Mouse (Mus musculus) left cerebral cortex, postnatal 10 days (tissue): ENCODE measurements at regions not wholly inside any gene's neighbourhood (a gene's known extent, or its start where the extent isn't known, plus 50 kb on each side); places are given as distances from the start of the nearest gene placed in this dataset.
A peak's percentile ranks its signal among the peaks of the same experiment; 100 is the strongest.

Experiments used
- DNase-seq, 2 experiments: peaks; one replicate each; pipeline ENCODE4 v3.0.0; 2021 to 2022; ENCODE audit warnings: low spot score in 2 of 2, mixed read lengths in 1 of 2; ENCODE audit errors: extremely low spot score in 1 of 2
- intact Hi-C: fragments of 180-260 bp; cut with DNase I; formaldehyde crosslinking; loops from one replicate; pipeline ENCODE4 v1.15.1; 2025

- intact Hi-C loops = no loop called here
- DNase-seq = no peak
These were observed 83.7 kb upstream of the Lama2 start for GRCm38 (mm10) chr10:27703260-27703659.

DNA sequence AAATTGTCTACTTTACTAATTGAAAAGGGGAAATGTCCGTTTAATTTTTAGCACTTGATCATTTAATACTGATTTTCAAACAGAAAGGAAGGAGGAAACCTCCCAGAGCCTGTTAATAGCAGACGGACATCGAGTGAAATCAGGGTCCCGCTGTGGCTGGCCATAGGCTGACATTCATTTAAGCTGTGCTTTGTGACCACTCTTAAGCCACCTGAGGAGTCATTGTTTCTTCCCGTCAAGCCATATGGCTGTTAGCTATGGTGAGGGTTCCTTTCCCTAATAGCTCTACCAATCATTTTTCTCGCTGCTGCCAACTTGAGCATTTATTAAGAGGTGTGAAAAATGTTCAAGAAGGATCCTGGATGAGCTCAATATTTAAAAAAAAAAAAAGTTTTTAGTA lies 78.7 kb upstream of the Lama2 start:
- intact Hi-C loops = no loop called here
- no peak for DNase-seq

DNA sequence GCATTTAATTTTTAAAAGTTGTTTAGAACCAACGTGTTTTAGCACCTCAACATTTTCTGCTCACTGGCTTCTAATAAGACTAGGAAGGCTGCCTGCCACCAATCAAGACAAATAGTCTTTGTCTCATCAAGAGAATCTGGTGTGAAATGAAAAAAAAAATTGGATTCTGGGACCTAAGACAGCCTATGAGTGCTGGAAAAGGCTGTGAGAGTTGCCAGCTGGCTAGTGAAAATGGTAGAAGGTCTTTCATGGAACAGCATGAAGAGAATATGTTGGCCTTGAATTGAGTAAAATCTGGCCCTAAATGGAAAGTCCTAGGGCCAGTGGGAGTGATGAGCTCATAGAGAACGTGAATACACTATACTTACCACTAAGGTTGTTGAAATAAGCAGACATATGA lies 61.8 kb upstream of the Lama2 start:
- intact Hi-C loops = no loop called here
- peak in 1 of 2 experiments; percentile 3 for DNase-seq

DNA sequence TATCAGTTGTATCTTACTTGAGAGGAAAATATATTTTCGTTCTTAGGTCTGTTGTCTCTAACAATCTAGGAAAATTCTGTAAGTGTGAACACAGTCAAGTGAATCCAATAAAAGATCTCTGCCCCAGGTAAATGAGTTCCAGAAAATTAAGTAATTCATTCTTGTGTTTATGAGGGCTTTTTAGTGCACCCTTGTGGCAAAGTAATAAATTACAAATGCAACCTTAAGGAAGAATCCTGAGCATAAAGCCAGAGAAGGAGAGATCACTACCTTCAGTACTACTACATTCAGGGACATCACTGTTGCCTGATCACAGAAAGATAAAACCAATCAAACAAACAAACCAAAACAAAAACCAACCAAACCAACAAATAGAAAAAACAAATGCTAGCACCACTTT lies 56.0 kb upstream of the Lama2 start:
- intact Hi-C loops = no loop called here

GRCm38 (mm10) chr10:27674379-27674778 lies 54.8 kb upstream of the Lama2 start:
- DNase-seq = no peak
- intact Hi-C loops = no loop called here

More for the DNA sequence above, 56.0 kb upstream of the Lama2 start:
- no peak for DNase-seq
